Mouse (Mus musculus): ENCODE results near the gene Asic2.

DNA sequence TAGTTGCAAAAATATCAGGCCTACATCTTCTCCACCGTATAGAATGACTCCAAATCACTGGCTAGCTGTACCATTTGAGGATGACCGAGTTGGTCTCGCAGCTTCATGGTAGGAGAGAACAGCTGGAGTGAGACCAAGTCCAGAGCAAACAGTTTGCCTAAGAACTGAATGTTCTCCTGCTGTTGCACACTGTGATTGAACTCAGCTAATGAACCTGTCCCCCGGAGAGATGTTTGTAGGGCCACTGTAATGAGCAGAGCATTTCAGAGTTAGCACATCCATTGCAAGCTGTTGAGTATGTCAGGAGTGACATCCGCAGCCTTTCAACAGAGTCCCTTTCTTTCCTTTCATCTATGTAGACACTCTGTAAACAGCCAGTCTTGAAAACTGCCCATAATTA lies 993.6 kb downstream of the Asic2 start:
- TF ChIP-seq EP300 (IDR thresholded peaks at IDR 0.05; ENCODE audit: low read depth) = no peak
- no peak for TF ChIP-seq CTCF (IDR thresholded peaks at IDR 0.05; ENCODE audit: low read depth)
